Mouse (Mus musculus) intestine, embryonic 14.5 days (tissue): ENCODE data around the gene Tceal5. TPM values are rescaled to one million over a fixed set of nuclear protein-coding genes. Genes with fewer than 3 reads are reported as not detected.
A peak's percentile ranks its signal among the peaks of the same experiment; 100 is the strongest.

Experiments used
- ATAC-seq: fragments of 200-750 bp; cut with Nextera tagmentation; replicated peaks from 2 replicates; pipeline ENCODE4 v1.8.0; 2017; ENCODE audit warnings: low read depth, moderate number of reproducible peaks, moderate TSS enrichment, moderate library complexity; ENCODE audit not compliant: low FRiP score, low TSS enrichment
- DNase-seq: peaks from one replicate; pipeline ENCODE4 v3.0.0-alpha.2; 2018; ENCODE audit warnings: low spot score
- H3K27ac ChIP-seq: fragments of 300-500 bp; sonication (generic); 2 replicates; pipeline ENCODE4 v1.5.1; 2014; ENCODE audit warnings: low read depth, mild to moderate bottlenecking, control low read depth
- H3K27me3 ChIP-seq: fragments of 300-500 bp; sonication (generic); replicated peaks from 2 replicates; pipeline ENCODE4 v1.6.1; 2014; ENCODE audit warnings: low read length, control low read depth; ENCODE audit not compliant: control insufficient read depth, insufficient read depth
- H3K36me3 ChIP-seq: fragments of 300-500 bp; sonication (generic); 2 replicates; pipeline ENCODE4 v1.6.1; 2014; ENCODE audit warnings: low read length, control low read depth; ENCODE audit not compliant: control insufficient read depth, insufficient read depth
- H3K4me1 ChIP-seq: fragments of 300-500 bp; sonication (generic); replicated peaks from 2 replicates; pipeline ENCODE4 v1.6.1; 2014; ENCODE audit warnings: low read length, control low read depth, mixed read lengths; ENCODE audit not compliant: control insufficient read depth, insufficient read depth
- H3K4me2 ChIP-seq: fragments of 300-500 bp; sonication (generic); 2 replicates; pipeline ENCODE4 v1.6.1; 2014; ENCODE audit warnings: low read length
- H3K4me3 ChIP-seq: fragments of 300-500 bp; sonication (generic); 2 replicates; pipeline ENCODE4 v1.5.1; 2014; ENCODE audit warnings: low read depth, low read length, control low read depth, mixed read lengths
- H3K9ac ChIP-seq: fragments of 300-500 bp; sonication (generic); 2 replicates; pipeline ENCODE4 v1.6.1; 2014; ENCODE audit warnings: mild to moderate bottlenecking, low read length
- H3K9me3 ChIP-seq: fragments of 300-500 bp; sonication (generic); 2 replicates; pipeline ENCODE4 v1.6.1; 2016; ENCODE audit warnings: low read length, control low read depth; ENCODE audit not compliant: control insufficient read depth
- WGBS: fragments of 180-500 bp; shearing (Covaris S2); extraction: QIAGEN DNeasy Blood & Tissue Kit; methylation state at CpG from one replicate; pipeline ENCODE4 v1.1.7; 2014; 5-methylcytosine and 5-hydroxymethylcytosine counted together
- polyA plus RNA-seq: library from polyadenylated mRNA; unstranded; fragments of >200 nt; fragmentation: Nextera tagmentation; extraction: Ambion mirVana; gene quantifications from 2 replicates; pipeline ENCODE4 v1.2.1, GENCODE M21; 2014

Tceal5 gene
- 1.2 and 1.8 TPM in 2 replicates for polyA plus RNA-seq

GRCm38 (mm10) chrX:136203664-136204066 lies at the start of gene Tceal5:
Gene Tceal5 (minus strand): TSS chrX:136203876.
- Histone ChIP-seq H3K4me3 (peak within 1 kb of the TSS; percentile 40), H3K4me2 (peak within 1 kb of the TSS; percentile 51), H3K27me3 (0 out of 2 replicates have a peak, but pooled peaks cover 7% of the 10 kb centered on the region), H3K36me3 (no peaks in the 10 kb centered on the region), H3K27ac (no peak within 1 kb of the TSS), H3K9me3 (no peaks in the 10 kb centered on the region), H3K4me1 (no peaks in the 10 kb centered on the region), H3K9ac (peak within 1 kb of the TSS; percentile 29; the same call in 1 of the 2 replicates)
- ATAC-seq (peak; percentile 79), DNase-seq (peak; percentile 65)
- 14% methylated on average over 9 of the region's 9 CpGs for WGBS

- DNase-seq (no peak), ATAC-seq (no peak)
- H3K36me3 ChIP-seq, result peaks cover 9% of the 10 kb centered on the region
- WGBS, result 15% methylated on average over 6 of the region's 6 CpGs
- no peaks in the 10 kb centered on the region; the same call in 1 of the 2 replicates for H3K4me1 ChIP-seq
- H3K9me3 ChIP-seq, result no peaks in the 10 kb centered on the region
- no peaks in the 10 kb centered on the region for H3K27me3 ChIP-seq
- no peak overlapping the region for H3K27ac ChIP-seq
- H3K4me2 ChIP-seq, result no peak overlapping the region
- H3K4me3 ChIP-seq, result no peak overlapping the region
- H3K9ac ChIP-seq, result no peak overlapping the region
Observed at GRCm38 (mm10) chrX:136252023-136252729, 48.5 kb upstream of the Tceal5 start.

GRCm38 (mm10) chrX:136249671-136250070 lies 46.0 kb upstream of the Tceal5 start:
- H3K27ac ChIP-seq, result peak overlapping the region; percentile 33; the same call in 1 of the 2 replicates
- H3K9me3 ChIP-seq, result no peaks in the 10 kb centered on the region
- H3K4me1 ChIP-seq, result no peaks in the 10 kb centered on the region; the same call in 1 of the 2 replicates
- WGBS, result 41% methylated on average over 7 of the region's 7 CpGs
- H3K36me3 ChIP-seq, result peaks cover 11% of the 10 kb centered on the region
- DNase-seq (no peak), ATAC-seq (no peak)
- H3K4me3 ChIP-seq, result no peak overlapping the region
- H3K9ac ChIP-seq, result no peak overlapping the region
- no peaks in the 10 kb centered on the region for H3K27me3 ChIP-seq
- H3K4me2 ChIP-seq, result no peak overlapping the region

GRCm38 (mm10) chrX:136248811-136249210 lies 45.1 kb upstream of the Tceal5 start:
- 40% methylated on average over 6 of the region's 6 CpGs for WGBS

GRCm38 (mm10) chrX:136245521-136246071 lies 41.9 kb upstream of the Tceal5 start:
- Histone ChIP-seq H3K9me3 (no peaks in the 10 kb centered on the region), H3K27ac (peak overlapping the region; percentile 88), H3K27me3 (no peaks in the 10 kb centered on the region), H3K4me3 (peak overlapping the region; percentile 66), H3K4me2 (peak overlapping the region; percentile 43), H3K4me1 (no peaks in the 10 kb centered on the region; the same call in 1 of the 2 replicates), H3K9ac (peak overlapping the region; percentile 80), H3K36me3 (peaks cover 11% of the 10 kb centered on the region)
- WGBS, result 13% methylated on average over 14 of the region's 15 CpGs
- DNase-seq, result peak; percentile 69
- ATAC-seq, result peak; percentile 78

More at GRCm38 (mm10) chrX:136248811-136249210, 45.1 kb upstream of the Tceal5 start:
- Histone ChIP-seq H3K4me1 (no peaks in the 10 kb centered on the region; the same call in 1 of the 2 replicates), H3K27me3 (no peaks in the 10 kb centered on the region), H3K9me3 (no peaks in the 10 kb centered on the region), H3K36me3 (peaks cover 11% of the 10 kb centered on the region), H3K4me3 (no peak overlapping the region), H3K9ac (no peak overlapping the region), H3K27ac (no peak overlapping the region), H3K4me2 (no peak overlapping the region)
- ATAC-seq, result no peak
- no peak for DNase-seq

- peaks cover 11% of the 10 kb centered on the region for H3K36me3 ChIP-seq
- H3K9me3 ChIP-seq, result no peaks in the 10 kb centered on the region
- peak within 1 kb of the TSS; percentile 66 for H3K4me3 ChIP-seq
- H3K27ac ChIP-seq, result peak within 1 kb of the TSS; percentile 88
- DNase-seq, result peak; percentile 84
- H3K4me1 ChIP-seq, result no peaks in the 10 kb centered on the region; the same call in 1 of the 2 replicates
- H3K9ac ChIP-seq, result peak within 1 kb of the TSS; percentile 80
- 25% methylated on average over 20 of the region's 20 CpGs for WGBS
- no peaks in the 10 kb centered on the region for H3K27me3 ChIP-seq
- peak; percentile 89 for ATAC-seq
- peak within 1 kb of the TSS; percentile 43 for H3K4me2 ChIP-seq
Observed at GRCm38 (mm10) chrX:136244574-136245229, 41.0 kb upstream of the Tceal5 start, which contains the start of gene Tceal9. Gene Tceal9 (plus strand): TSS chrX:136245079.

GRCm38 (mm10) chrX:136243181-136243580 lies 39.5 kb upstream of the Tceal5 start:
- DNase-seq (no peak), ATAC-seq (no peak)
- Histone ChIP-seq H3K36me3 (peaks cover 11% of the 10 kb centered on the region), H3K27ac (no peak overlapping the region), H3K4me1 (no peaks in the 10 kb centered on the region), H3K9ac (no peak overlapping the region), H3K4me3 (no peak overlapping the region), H3K4me2 (no peak overlapping the region), H3K9me3 (no peaks in the 10 kb centered on the region), H3K27me3 (no peaks in the 10 kb centered on the region)
- whole genome bisulfite sequencing, result 81% methylated on average over 2 of the region's 2 CpGs

- no peak overlapping the region for H3K27ac ChIP-seq
- no peaks in the 10 kb centered on the region for H3K9me3 ChIP-seq
- ATAC-seq (no peak), DNase-seq (no peak)
- H3K27me3 ChIP-seq, result no peaks in the 10 kb centered on the region
- WGBS, result 67% methylated on average over 3 of the region's 3 CpGs
- no peaks in the 10 kb centered on the region for H3K36me3 ChIP-seq
- H3K4me1 ChIP-seq, result no peaks in the 10 kb centered on the region
- no peak overlapping the region for H3K9ac ChIP-seq
- no peak overlapping the region for H3K4me3 ChIP-seq
- H3K4me2 ChIP-seq, result no peak overlapping the region
Observed at GRCm38 (mm10) chrX:136238118-136238517, 34.4 kb upstream of the Tceal5 start.
